Mouse (Mus musculus) hindbrain, embryonic 12.5 days (tissue): ENCODE measurements around the gene 2410015M20Rik. TPM values are rescaled to one million over a fixed set of nuclear protein-coding genes. Genes with fewer than 3 reads are reported as not detected.
"Not testable (repeated sequence)": the region's sequence is repeated elsewhere in the genome, so short reads cannot be mapped to it uniquely, and the experiment has no call there.

Experiments used
- ATAC-seq: fragments of 200-750 bp; cut with Nextera tagmentation; 2 replicates; pipeline ENCODE4 v1.8.0; 2017; ENCODE audit warnings: moderate TSS enrichment; ENCODE audit not compliant: low FRiP score
- H3K27ac ChIP-seq: fragments of 300-500 bp; sonication (generic); 2 replicates; pipeline ENCODE4 v1.5.1; 2016; ENCODE audit warnings: mild to moderate bottlenecking
- H3K27me3 ChIP-seq: fragments of 300-500 bp; sonication (generic); 2 replicates; pipeline ENCODE4 v1.6.1; 2016; ENCODE audit warnings: mild to moderate bottlenecking
- H3K36me3 ChIP-seq: fragments of 300-500 bp; sonication (generic); 2 replicates; pipeline ENCODE4 v1.6.1; 2016; ENCODE audit warnings: mild to moderate bottlenecking
- H3K4me1 ChIP-seq: fragments of 300-500 bp; sonication (generic); 2 replicates; pipeline ENCODE4 v1.6.1; 2016
- H3K4me2 ChIP-seq: fragments of 300-500 bp; sonication (generic); replicated peaks from 2 replicates; pipeline ENCODE4 v1.6.1; 2016; ENCODE audit warnings: mild to moderate bottlenecking
- H3K4me3 ChIP-seq: fragments of 300-500 bp; sonication (generic); 2 replicates; pipeline ENCODE4 v1.5.1; 2016; ENCODE audit warnings: mild to moderate bottlenecking
- H3K9ac ChIP-seq: fragments of 300-500 bp; sonication (generic); 2 replicates; pipeline ENCODE4 v1.6.1; 2016; ENCODE audit warnings: mild to moderate bottlenecking, moderate library complexity
- H3K9me3 ChIP-seq: fragments of 300-500 bp; sonication (generic); replicated peaks from 2 replicates; pipeline ENCODE4 v1.6.1; 2016; ENCODE audit warnings: mild to moderate bottlenecking
- WGBS: fragments of 180-500 bp; shearing (Covaris S2); methylation state at CpG from one replicate; pipeline ENCODE4 v1.1.7; 2016; 5-methylcytosine and 5-hydroxymethylcytosine counted together
- polyA plus RNA-seq: library from polyadenylated mRNA; unstranded; fragments of >200 nt; fragmentation: Nextera tagmentation; extraction: Ambion mirVana; gene quantifications from 2 replicates; pipeline ENCODE4 v1.2.1, GENCODE M21; 2016

The 2410015M20Rik gene
- polyA plus RNA-seq, result 184 and 193 TPM in 2 replicates

- ATAC-seq, result peak; percentile 91
- Histone ChIP-seq H3K4me3 (peak within 1 kb of the TSS; percentile 65), H3K9me3 (no peaks in the 10 kb centered on the region), H3K4me2 (peak within 1 kb of the TSS; percentile 75), H3K9ac (peak within 1 kb of the TSS; percentile 76), H3K36me3 (peaks cover 33% of the 10 kb centered on the region), H3K27ac (peak within 1 kb of the TSS; percentile 76), H3K4me1 (peaks cover 36% of the 10 kb centered on the region), H3K27me3 (no peaks in the 10 kb centered on the region)
- WGBS, result under 1% methylated on average over 44 of the region's 44 CpGs
Observed at GRCm38 (mm10) chr17:56609452-56610171, at the start of gene 2410015M20Rik. Gene 2410015M20Rik, minus strand, starts transcription at chr17:56609771.

- no peaks in the 10 kb centered on the region for H3K27me3 ChIP-seq
- H3K27ac ChIP-seq, result no peak overlapping the region
- 89% methylated on average over 6 of the region's 6 CpGs for WGBS
- no peak overlapping the region for H3K9ac ChIP-seq
- no peaks in the 10 kb centered on the region for H3K36me3 ChIP-seq
- H3K4me3 ChIP-seq, result no peak overlapping the region
- no peak overlapping the region for H3K4me2 ChIP-seq
- no peak for ATAC-seq
- 0 out of 2 replicates have a peak, but pooled peaks cover 2% of the 10 kb centered on the region for H3K4me1 ChIP-seq
- no peaks in the 10 kb centered on the region for H3K9me3 ChIP-seq
Observed at GRCm38 (mm10) chr17:56656171-56656570, 46.6 kb upstream of the 2410015M20Rik start.

- Histone ChIP-seq H3K4me3 (no peak overlapping the region), H3K27me3 (no peaks in the 10 kb centered on the region), H3K36me3 (no peaks in the 10 kb centered on the region), H3K27ac (no peak overlapping the region), H3K9ac (no peak overlapping the region), H3K9me3 (no peaks in the 10 kb centered on the region), H3K4me1 (0 out of 2 replicates have a peak, but pooled peaks cover 2% of the 10 kb centered on the region), H3K4me2 (no peak overlapping the region)
- no peak for ATAC-seq
- WGBS, result 87% methylated on average over 3 of the region's 3 CpGs
Observed at GRCm38 (mm10) chr17:56655311-56655710, 45.7 kb upstream of the 2410015M20Rik start.

DNA sequence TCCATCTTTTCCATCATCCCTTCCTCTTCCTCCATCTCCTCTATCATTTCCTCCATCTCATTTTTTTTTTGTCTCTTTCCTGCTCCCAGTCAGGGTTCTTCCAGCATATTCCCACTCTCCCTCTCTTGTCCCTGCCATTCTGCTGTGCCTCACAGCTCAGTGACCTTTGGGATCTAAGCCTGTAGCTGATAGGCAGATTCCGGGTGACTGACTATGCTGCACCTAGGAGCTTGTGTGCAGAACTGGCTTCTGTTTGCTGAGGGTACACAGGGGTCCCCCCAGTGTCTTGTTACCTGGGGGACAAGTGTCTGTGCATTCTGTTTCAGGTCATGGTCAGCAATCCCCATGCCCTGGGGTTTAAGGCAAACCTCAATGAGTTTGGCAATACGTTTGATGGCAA lies 45.2 kb upstream of the 2410015M20Rik start:
- WGBS, result 73% methylated on average over 2 of the region's 2 CpGs
- Histone ChIP-seq H3K4me2 (no peak overlapping the region), H3K9ac (no peak overlapping the region), H3K4me1 (no peaks in the 10 kb centered on the region), H3K9me3 (no peaks in the 10 kb centered on the region), H3K27ac (no peak overlapping the region), H3K4me3 (no peak overlapping the region), H3K27me3 (no peaks in the 10 kb centered on the region), H3K36me3 (no peaks in the 10 kb centered on the region)
- ATAC-seq, result no peak

- Histone ChIP-seq H3K36me3 (no peaks in the 10 kb centered on the region), H3K4me2 (no peak overlapping the region), H3K27me3 (no peaks in the 10 kb centered on the region), H3K9me3 (no peaks in the 10 kb centered on the region), H3K4me3 (no peak overlapping the region), H3K9ac (no peak overlapping the region), H3K27ac (no peak overlapping the region), H3K4me1 (no peaks in the 10 kb centered on the region)
- WGBS, result 46% methylated on average over 10 of the region's 10 CpGs
- no peak for ATAC-seq
Observed at GRCm38 (mm10) chr17:56651801-56652200, 42.2 kb upstream of the 2410015M20Rik start.

DNA sequence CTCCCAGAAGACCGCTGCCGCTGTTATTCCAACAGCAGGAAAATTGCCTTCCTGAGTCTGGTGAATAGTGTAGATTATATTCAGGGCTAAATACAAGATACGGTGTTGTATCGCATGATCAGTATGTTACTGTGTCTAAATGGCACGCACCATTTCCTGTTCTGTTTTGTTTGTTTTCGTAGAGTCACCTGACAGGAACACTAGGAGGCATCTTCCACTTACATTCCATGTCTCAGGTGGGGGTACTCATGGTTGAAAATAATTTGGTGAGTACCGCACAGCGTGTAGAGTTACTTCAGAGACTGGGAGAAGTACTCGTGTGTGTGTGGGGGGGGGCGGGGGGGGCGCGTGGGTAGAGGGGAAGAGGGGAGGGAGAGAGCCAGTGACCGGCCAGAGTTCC lies 38.0 kb upstream of the 2410015M20Rik start:
- H3K9ac ChIP-seq, result no peak overlapping the region
- ATAC-seq, result no peak
- H3K27ac ChIP-seq, result no peak overlapping the region
- no peaks in the 10 kb centered on the region for H3K9me3 ChIP-seq
- H3K4me2 ChIP-seq, result no peak overlapping the region
- no peak overlapping the region for H3K4me3 ChIP-seq
- 66% methylated on average over 11 of the region's 13 CpGs for WGBS
- no peaks in the 10 kb centered on the region for H3K36me3 ChIP-seq
- H3K4me1 ChIP-seq, result no peaks in the 10 kb centered on the region
- H3K27me3 ChIP-seq, result no peaks in the 10 kb centered on the region

DNA sequence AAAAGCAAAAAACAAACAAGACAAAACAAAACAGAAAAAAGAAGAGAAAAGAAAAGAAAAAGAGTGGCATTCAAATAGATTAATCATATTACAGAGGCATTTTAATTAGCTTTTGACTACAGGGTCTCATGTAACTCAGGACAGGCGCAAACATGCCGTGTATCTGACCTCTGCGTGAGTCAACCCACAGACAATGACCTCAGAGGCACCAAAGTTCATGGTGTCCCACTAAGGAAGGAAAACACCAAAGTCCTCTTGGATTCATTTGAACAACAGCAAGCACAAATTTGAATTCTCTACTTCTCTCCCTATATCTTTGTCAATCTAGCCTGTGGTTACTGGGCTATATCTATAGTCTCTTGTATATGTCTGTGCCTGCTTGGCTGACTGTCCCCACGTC lies 33.7 kb upstream of the 2410015M20Rik start:
- no peak overlapping the region for H3K27ac ChIP-seq

DNA sequence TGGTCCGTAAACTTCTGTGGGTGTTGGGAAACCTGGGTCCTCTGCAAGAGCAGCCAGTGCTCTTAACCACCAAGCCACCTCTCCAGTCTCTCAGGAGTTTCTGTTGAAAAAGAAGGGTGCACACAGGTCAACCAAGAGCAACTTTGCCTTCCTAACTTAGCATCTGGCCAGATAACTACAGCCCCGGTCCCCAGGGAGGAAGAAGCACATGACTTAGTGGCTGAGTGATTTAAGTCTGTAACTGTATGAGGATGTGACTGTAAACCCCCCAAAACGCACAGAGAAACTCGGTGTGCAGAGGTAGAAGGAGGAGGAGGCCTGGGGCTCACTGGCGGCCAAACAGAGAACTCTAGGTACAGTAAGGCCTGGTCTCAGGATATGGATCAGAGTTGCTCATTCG lies 24.5 kb upstream of the 2410015M20Rik start:
- 85% methylated on average over 6 of the region's 6 CpGs for WGBS
- Histone ChIP-seq H3K9me3 (no peaks in the 10 kb centered on the region), H3K4me3 (no peak overlapping the region), H3K4me2 (no peak overlapping the region), H3K9ac (no peak overlapping the region), H3K27ac (no peak overlapping the region), H3K4me1 (no peaks in the 10 kb centered on the region), H3K36me3 (no peaks in the 10 kb centered on the region), H3K27me3 (no peaks in the 10 kb centered on the region)
- ATAC-seq, result no peak

More for the DNA sequence above, 33.7 kb upstream of the 2410015M20Rik start:
- WGBS, result 86% methylated on average over 4 of the region's 4 CpGs
- no peaks in the 10 kb centered on the region for H3K9me3 ChIP-seq
- H3K4me3 ChIP-seq, result no peak overlapping the region
- no peaks in the 10 kb centered on the region for H3K27me3 ChIP-seq
- ATAC-seq, result no peak
- H3K36me3 ChIP-seq, result no peaks in the 10 kb centered on the region
- no peaks in the 10 kb centered on the region for H3K4me1 ChIP-seq
- no peak overlapping the region for H3K9ac ChIP-seq
- H3K4me2 ChIP-seq, result no peak overlapping the region

DNA sequence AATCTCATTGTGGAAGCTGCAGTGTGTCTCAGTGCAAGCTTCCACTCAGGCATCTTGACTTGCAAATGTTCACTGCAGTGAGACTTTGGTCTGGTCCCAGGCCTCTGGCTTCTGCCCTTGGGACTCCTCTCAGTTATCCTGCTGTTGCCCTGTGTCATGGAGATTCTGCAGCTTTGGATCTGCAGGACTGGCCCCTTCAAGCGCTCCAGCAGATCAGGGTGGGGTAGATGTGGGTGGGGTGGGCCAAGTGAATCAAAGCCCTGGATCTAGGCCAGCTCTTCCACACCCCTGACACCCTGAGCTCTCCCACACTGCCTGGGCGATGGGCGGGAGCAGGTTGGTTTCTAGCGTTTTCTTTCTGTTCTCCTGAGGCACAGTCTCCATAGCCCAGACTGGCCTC lies 22.2 kb upstream of the 2410015M20Rik start:
- Histone ChIP-seq H3K4me3 (no peak overlapping the region), H3K27ac (no peak overlapping the region), H3K27me3 (no peaks in the 10 kb centered on the region), H3K4me1 (peaks cover 6% of the 10 kb centered on the region), H3K4me2 (no peak overlapping the region), H3K9me3 (no peaks in the 10 kb centered on the region), H3K9ac (no peak overlapping the region), H3K36me3 (no peaks in the 10 kb centered on the region)
- no peak for ATAC-seq
- 51% methylated on average over 4 of the region's 4 CpGs for WGBS

DNA sequence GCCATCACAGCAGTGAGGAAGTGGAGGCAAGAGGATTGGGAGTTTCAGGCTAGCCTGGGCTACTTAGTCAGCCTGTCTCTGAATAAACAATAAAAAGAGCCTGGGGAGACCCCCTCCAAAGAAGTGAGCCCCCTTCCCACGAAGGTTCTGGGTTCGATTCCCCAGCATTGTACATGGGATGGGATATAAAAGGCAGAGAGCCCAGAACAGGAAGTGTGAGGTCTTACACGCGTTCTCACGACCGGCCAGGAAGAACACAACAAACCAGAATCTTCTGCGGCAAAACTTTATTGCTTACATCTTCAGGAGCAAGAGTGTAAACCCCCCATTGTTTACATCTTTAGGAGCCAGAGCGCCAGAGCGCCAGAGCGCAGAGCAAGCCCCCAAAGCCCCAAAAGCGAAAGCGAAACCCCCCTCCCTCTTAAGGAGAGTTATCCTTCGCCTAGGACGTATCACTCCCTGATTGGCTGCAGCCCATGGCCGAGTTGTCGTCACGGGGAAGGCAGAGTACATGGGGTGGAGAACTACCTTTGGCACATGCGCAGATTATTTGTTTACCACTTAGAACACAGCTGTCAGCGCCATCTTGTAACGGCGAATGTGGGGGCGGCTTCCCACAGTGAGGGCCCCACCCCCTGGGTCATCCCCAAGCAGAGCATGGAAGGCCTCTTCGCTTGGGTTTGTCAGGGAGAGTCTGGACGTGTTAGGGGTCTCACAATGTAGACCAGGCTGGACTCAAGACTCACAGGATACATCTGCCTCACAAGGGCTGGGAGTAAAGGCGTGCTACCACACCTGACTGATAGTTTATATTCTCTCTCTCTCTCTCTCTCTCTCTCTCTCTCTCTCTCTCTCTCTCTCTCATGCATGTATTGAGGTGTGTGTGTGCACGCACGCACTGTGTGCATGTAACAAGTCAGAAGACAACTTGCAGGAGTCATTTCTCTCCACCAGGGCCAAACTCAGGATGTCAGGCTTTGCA lies 20.5 kb upstream of the 2410015M20Rik start:
- not testable (repeated sequence) for H3K4me3 ChIP-seq, H3K27me3 ChIP-seq, H3K27ac ChIP-seq, H3K9me3 ChIP-seq, H3K9ac ChIP-seq, H3K36me3 ChIP-seq, ATAC-seq, H3K4me2 ChIP-seq
- 88% methylated on average over 27 of the region's 27 CpGs for WGBS
- peaks cover 18% of the 10 kb centered on the region for H3K4me1 ChIP-seq

DNA sequence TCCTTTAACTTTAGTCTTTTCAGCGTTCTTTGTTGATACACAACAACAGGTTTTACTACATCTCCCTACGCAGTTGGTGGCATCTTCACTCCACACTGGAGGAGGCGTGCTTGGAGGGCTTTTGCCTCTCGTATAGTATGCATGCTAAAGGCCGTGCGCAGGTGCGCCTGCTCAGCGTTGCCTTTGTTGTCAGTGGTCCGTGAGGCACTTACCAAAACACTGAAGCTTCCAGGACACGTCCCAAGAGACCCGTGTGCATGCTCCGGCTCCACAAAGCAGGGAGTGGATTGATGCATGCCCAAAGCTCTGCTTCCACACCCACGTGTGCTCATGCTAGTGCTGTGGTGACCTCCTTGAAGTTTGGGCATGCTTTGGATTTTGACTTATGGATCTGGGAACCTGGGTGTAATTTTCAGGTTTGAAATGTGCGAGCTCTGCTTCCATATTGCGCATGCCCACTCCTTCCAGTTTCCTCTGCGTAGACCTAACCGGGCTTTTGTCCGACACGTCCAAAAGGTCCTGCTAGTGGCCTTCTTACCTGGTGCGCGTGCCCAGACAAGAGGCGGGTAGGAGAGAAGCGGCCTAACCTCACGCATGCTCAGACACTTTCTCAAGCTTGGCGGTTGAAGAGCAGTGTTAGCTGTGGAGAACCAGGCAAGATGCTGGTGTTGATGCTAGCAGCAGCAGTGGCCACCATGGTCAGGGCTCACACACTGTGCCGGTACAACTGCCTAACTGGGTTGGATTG lies 18.1 kb upstream of the 2410015M20Rik start, which contains the start of gene Catsperd:
TSS of gene Catsperd (plus strand) at position 614 of the 748 bp plus-strand sequence.
- Histone ChIP-seq H3K4me2 (peak within 1 kb of the TSS; percentile 87), H3K4me1 (peaks cover 18% of the 10 kb centered on the region), H3K9me3 (no peaks in the 10 kb centered on the region), H3K4me3 (peak within 1 kb of the TSS; percentile 95), H3K27ac (peak within 1 kb of the TSS; percentile 48), H3K27me3 (no peaks in the 10 kb centered on the region), H3K36me3 (peaks cover 15% of the 10 kb centered on the region; the same call in 1 of the 2 replicates), H3K9ac (peak within 1 kb of the TSS; percentile 49)
- WGBS, result 9% methylated on average over 26 of the region's 26 CpGs
- ATAC-seq, result peak; percentile 49
